Mouse (Mus musculus) midbrain, embryonic 13.5 days (tissue): ENCODE data around the gene Pnpla3. TPM values are rescaled to one million over a fixed set of nuclear protein-coding genes. Genes with fewer than 3 reads are reported as not detected.

Experiments used
- ATAC-seq: fragments of 200-750 bp; cut with Nextera tagmentation; 2 replicates; pipeline ENCODE4 v1.8.0; 2017; ENCODE audit warnings: mild to moderate bottlenecking, moderate TSS enrichment, moderate library complexity
- H3K27ac ChIP-seq: fragments of 300-500 bp; sonication (generic); 2 replicates; pipeline ENCODE4 v1.5.1; 2015; ENCODE audit warnings: inconsistent platforms, mild to moderate bottlenecking, moderate library complexity
- H3K27me3 ChIP-seq: fragments of 300-500 bp; sonication (generic); 2 replicates; pipeline ENCODE4 v1.6.1; 2015; ENCODE audit warnings: mild to moderate bottlenecking, inconsistent platforms
- H3K36me3 ChIP-seq: fragments of 300-500 bp; sonication (generic); 2 replicates; pipeline ENCODE4 v1.6.1; 2015; ENCODE audit warnings: mild to moderate bottlenecking, inconsistent platforms
- H3K4me1 ChIP-seq: fragments of 300-500 bp; sonication (generic); replicated peaks from 2 replicates; pipeline ENCODE4 v1.6.1; 2015; ENCODE audit warnings: inconsistent platforms
- H3K4me2 ChIP-seq: fragments of 300-500 bp; sonication (generic); replicated peaks from 2 replicates; pipeline ENCODE4 v1.6.1; 2015; ENCODE audit warnings: moderate library complexity, mild to moderate bottlenecking, inconsistent platforms
- H3K4me3 ChIP-seq: fragments of 300-500 bp; sonication (generic); replicated peaks from 2 replicates; pipeline ENCODE4 v1.5.1; 2015; ENCODE audit warnings: mild to moderate bottlenecking, inconsistent platforms
- H3K9ac ChIP-seq: fragments of 300-500 bp; sonication (generic); replicated peaks from 2 replicates; pipeline ENCODE4 v1.6.1; 2015; ENCODE audit warnings: mild to moderate bottlenecking, inconsistent platforms
- H3K9me3 ChIP-seq: fragments of 300-500 bp; sonication (generic); 2 replicates; pipeline ENCODE4 v1.6.1; 2016; ENCODE audit warnings: mild to moderate bottlenecking, inconsistent platforms
- WGBS: fragments of 180-500 bp; shearing (Covaris S2); methylation state at CpG from one replicate; pipeline ENCODE4 v1.1.7; 2015; 5-methylcytosine and 5-hydroxymethylcytosine counted together
- polyA plus RNA-seq: library from polyadenylated mRNA; unstranded; fragments of >200 nt; fragmentation: Nextera tagmentation; extraction: Ambion mirVana; gene quantifications from 2 replicates; pipeline ENCODE4 v1.2.1, GENCODE M21; 2015

Pnpla3 gene
- 4.1 and 4.5 TPM in 2 replicates for polyA plus RNA-seq

DNA sequence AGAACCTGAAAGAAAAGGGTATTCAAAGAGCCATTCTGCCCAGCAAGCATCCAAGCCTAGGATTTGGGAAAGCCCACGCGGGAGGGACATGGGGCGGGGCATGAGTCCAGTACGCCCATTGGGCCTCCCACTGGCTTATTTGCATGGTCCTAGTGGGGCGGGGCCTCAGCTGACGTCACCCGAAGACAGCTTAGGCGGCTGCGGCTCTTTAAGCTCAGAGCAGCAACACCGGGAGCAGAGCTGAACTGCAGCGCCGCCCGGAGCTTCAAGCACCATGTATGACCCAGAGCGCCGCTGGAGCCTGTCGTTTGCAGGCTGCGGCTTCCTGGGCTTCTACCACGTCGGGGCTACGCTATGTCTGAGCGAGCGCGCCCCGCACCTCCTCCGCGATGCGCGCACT lies at the start of gene Pnpla3:
Gene Pnpla3 (plus strand): TSS at position 238 of the 400 bp plus-strand sequence.
- peak within 1 kb of the TSS; percentile 73 for H3K9ac ChIP-seq
- no peaks in the 10 kb centered on the region for H3K27me3 ChIP-seq
- H3K9me3 ChIP-seq: no peaks in the 10 kb centered on the region
- peak within 1 kb of the TSS; percentile 55 for H3K4me3 ChIP-seq
- H3K27ac ChIP-seq: peak within 1 kb of the TSS; percentile 77
- no peaks in the 10 kb centered on the region for H3K36me3 ChIP-seq
- H3K4me2 ChIP-seq: peak within 1 kb of the TSS; percentile 89
- ATAC-seq: peak; percentile 95
- WGBS: under 1% methylated on average over 28 of the region's 28 CpGs
- peaks cover 22% of the 10 kb centered on the region for H3K4me1 ChIP-seq

DNA sequence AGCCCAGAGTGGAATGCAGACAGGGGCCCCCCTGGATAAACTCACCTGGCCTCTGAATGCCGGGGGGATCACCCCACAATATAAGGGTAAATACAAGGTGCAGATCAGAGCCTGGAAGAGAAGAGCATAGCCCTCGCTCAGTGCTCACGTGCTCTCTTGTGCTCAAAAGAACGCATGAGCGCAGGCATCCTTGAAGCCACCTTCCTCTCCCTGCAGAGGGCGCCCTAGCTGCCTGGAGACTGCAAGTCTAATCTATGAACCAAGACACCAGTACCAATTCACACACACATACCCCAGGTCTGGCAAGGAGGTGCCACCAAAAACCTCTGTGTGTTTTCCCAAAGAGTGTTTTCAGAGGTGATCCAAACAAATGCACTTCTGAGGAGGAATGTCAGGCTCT lies 47.0 kb upstream of the Pnpla3 start:
- no peak overlapping the region for H3K27ac ChIP-seq
- no peak overlapping the region for H3K9ac ChIP-seq
- peak; percentile 40; the same call in 1 of the 2 replicates for ATAC-seq
- no peaks in the 10 kb centered on the region for H3K9me3 ChIP-seq
- WGBS: 25% methylated on average over 6 of the region's 6 CpGs
- H3K4me1 ChIP-seq: no peaks in the 10 kb centered on the region
- H3K4me2 ChIP-seq: no peak overlapping the region
- H3K27me3 ChIP-seq: no peaks in the 10 kb centered on the region
- H3K4me3 ChIP-seq: no peak overlapping the region
- H3K36me3 ChIP-seq: no peaks in the 10 kb centered on the region

DNA sequence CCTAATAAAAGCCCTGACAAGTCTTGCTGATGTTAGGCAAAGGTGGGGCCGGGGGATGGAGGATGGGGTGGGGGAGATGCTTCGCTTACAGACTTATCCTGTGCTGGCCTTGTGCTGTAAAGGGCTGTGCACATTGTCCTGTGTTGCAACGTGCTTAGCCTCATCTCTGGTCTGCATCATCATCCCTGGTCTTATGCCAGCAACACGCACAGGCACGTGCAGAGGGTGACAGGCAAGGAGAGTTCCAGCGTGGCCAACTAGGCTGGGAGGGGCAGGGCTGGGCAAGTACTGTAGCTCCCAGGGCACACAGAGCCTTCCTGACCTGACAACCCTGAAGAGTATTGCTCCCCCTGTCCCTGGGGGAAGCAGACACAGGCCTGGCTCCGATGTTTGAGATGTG lies 46.6 kb upstream of the Pnpla3 start:
- Histone ChIP-seq H3K27me3 (no peaks in the 10 kb centered on the region), H3K9ac (no peak overlapping the region), H3K4me1 (no peaks in the 10 kb centered on the region), H3K4me3 (no peak overlapping the region), H3K4me2 (no peak overlapping the region), H3K9me3 (no peaks in the 10 kb centered on the region), H3K36me3 (no peaks in the 10 kb centered on the region), H3K27ac (no peak overlapping the region)
- ATAC-seq: no peak
- WGBS: 82% methylated on average over 7 of the region's 7 CpGs

DNA sequence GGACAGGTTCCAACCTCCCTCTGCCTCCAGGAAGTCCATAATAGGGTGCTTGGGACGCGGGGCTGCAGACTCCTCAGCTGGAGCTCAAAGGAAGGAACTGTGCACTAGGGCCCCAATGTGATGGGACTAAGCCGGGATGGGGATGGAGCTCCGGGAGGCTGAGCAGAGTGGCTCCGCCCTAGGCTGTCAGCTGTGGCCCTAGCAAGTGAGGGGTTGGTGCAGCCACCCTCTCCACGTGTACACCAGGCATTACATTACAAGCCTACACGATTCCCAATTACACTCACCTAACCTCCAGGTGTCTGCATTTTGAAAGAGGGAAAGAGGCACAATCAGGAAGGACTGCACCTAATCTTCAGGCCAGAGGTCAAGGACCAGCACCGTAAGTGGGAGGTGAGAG lies 44.6 kb upstream of the Pnpla3 start, which contains the start of gene Pnpla5:
Gene Pnpla5 (minus strand): TSS at position 101 of the 400 bp plus-strand sequence.
- no peak for ATAC-seq
- no peaks in the 10 kb centered on the region for H3K4me1 ChIP-seq
- WGBS: 71% methylated on average over 8 of the region's 8 CpGs
- H3K36me3 ChIP-seq: no peaks in the 10 kb centered on the region
- no peaks in the 10 kb centered on the region for H3K27me3 ChIP-seq
- H3K9me3 ChIP-seq: no peaks in the 10 kb centered on the region
- no peak within 1 kb of the TSS for H3K9ac ChIP-seq
- H3K4me3 ChIP-seq: no peak within 1 kb of the TSS
- H3K27ac ChIP-seq: no peak within 1 kb of the TSS
- no peak within 1 kb of the TSS for H3K4me2 ChIP-seq

DNA sequence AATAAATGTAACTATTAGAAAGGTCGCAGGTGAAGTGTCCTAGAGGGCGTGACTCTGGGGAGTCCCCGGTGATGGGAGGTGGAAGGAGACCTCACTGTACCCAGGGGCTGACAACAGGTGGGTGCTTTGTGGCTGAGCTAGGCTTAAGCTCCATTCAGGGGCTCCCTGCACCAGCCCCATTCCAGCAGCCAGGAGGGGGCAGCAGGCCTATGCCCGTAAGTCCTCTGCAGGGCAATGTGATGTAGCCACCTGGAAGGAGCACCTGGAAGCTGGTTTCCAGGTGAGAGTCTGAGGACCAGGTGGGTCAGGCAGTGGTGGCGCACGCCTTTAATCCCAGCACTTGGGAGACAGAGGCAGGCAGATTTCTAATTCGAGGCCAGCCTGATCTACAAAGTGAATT lies 43.6 kb upstream of the Pnpla3 start:
- Histone ChIP-seq H3K27ac (no peak overlapping the region), H3K27me3 (no peaks in the 10 kb centered on the region), H3K9ac (no peak overlapping the region), H3K4me1 (no peaks in the 10 kb centered on the region), H3K36me3 (no peaks in the 10 kb centered on the region), H3K4me3 (no peak overlapping the region), H3K9me3 (no peaks in the 10 kb centered on the region), H3K4me2 (no peak overlapping the region)
- no peak for ATAC-seq
- WGBS: 80% methylated on average over 7 of the region's 7 CpGs

DNA sequence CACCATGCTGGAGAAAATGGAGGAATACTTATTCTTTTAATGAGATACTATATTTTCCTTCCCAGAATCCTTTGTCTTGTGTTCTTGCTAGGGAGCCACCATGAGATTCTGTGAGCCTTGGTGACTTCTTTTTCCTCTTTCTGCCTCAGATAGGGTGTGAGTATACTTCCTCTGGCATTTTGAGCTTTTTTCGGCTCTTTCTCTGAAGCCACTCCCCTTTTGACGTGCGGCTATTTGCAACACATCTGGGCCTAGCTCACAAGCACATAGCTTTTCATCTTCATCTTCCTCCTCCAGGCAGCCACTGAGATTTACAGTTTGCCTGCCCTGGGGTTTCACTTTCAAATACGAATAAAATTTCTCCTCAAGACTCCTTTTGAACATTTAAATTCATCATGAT lies 41.2 kb upstream of the Pnpla3 start:
- no peaks in the 10 kb centered on the region for H3K9me3 ChIP-seq
- no peaks in the 10 kb centered on the region for H3K27me3 ChIP-seq
- WGBS: 80% methylated on average over 4 of the region's 4 CpGs
- no peak overlapping the region for H3K27ac ChIP-seq
- H3K4me2 ChIP-seq: no peak overlapping the region
- H3K9ac ChIP-seq: no peak overlapping the region
- H3K4me1 ChIP-seq: no peaks in the 10 kb centered on the region
- no peak for ATAC-seq
- no peaks in the 10 kb centered on the region for H3K36me3 ChIP-seq
- H3K4me3 ChIP-seq: no peak overlapping the region

DNA sequence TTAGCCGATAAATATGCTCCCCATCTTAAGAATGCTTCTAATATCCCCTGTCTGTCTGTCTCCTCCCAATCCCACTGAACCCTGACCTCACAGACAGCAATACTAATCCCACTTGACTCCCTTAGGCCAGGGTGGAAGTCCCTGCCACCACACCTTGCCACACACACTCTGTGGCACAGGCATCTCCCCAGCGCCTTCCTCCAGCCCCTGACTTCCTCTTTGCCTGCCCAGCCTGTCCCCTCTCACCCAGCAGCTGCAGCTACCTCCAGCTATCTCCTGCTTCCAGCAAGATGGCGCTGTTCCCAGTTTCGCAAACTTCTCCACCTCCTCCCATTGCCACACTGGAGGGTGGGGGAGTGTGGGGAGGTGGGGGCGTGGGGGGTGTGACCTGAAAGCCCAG lies 40.8 kb upstream of the Pnpla3 start:
- no peaks in the 10 kb centered on the region for H3K27me3 ChIP-seq
- no peak overlapping the region for H3K27ac ChIP-seq
- H3K4me1 ChIP-seq: no peaks in the 10 kb centered on the region
- ATAC-seq: no peak
- H3K4me3 ChIP-seq: no peak overlapping the region
- 42% methylated on average over 5 of the region's 5 CpGs for WGBS
- H3K9me3 ChIP-seq: no peaks in the 10 kb centered on the region
- H3K36me3 ChIP-seq: no peaks in the 10 kb centered on the region
- H3K4me2 ChIP-seq: no peak overlapping the region
- no peak overlapping the region for H3K9ac ChIP-seq

DNA sequence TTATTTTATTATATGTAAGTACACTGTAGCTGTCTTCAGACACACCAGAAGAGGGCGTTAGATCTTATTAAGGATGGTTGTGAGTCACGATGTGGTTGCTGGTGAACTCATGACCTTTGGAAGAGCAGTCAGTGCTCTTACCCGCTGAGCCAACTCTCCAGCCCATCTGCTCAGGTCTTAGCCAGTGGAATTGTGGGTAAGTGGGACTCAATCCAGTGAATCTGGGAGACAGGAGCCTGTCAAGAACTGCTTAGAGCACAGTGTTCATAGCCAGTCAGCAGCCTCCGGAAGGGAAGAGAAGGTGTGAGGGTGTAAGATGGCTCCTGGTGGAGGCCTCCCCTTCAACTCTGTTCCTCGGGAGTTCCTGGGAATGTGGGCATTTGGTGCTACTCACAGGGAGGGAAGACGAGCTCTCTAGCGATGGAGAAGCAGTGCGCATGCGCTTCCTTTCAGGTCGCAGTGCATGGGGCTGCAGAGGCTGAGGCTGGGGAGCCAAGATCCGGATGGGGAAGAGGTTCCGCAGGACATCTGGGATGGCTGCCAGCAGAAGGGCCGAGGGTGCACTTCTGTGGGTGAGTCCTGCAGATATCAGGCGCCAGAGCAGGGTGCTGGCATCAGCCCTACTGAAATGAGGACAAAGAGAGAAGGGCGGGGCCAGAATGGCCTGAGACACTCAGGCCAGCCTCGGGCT lies 36.4 kb upstream of the Pnpla3 start:
- H3K27me3 ChIP-seq: no peaks in the 10 kb centered on the region
- H3K4me2 ChIP-seq: no peak overlapping the region
- H3K9me3 ChIP-seq: 0 out of 2 replicates have a peak, but pooled peaks cover 2% of the 10 kb centered on the region
- H3K36me3 ChIP-seq: no peaks in the 10 kb centered on the region
- ATAC-seq: no peak
- no peak overlapping the region for H3K4me3 ChIP-seq
- H3K27ac ChIP-seq: no peak overlapping the region
- no peaks in the 10 kb centered on the region for H3K4me1 ChIP-seq
- no peak overlapping the region for H3K9ac ChIP-seq
- 69% methylated on average over 16 of the region's 16 CpGs for WGBS

DNA sequence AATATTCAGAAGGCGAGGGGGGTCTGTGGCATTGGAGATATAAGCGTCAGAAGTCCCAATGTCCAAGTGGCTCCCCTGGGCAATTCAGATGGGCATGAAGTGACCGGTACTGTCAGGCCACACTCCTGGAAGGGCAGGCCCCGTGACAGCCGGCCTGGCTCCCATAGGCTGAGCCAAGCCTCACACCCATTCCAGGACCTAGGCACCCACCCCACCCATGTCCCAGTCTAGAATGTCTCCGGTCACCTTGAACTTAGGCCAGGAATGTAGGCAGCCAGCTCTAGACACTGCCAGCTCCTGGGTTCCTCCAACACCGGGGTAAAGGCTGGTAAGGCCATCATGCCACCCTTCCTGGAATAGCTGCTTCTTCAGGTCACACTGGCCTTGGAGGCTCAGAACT lies 35.7 kb upstream of the Pnpla3 start:
- Histone ChIP-seq H3K9me3 (0 out of 2 replicates have a peak, but pooled peaks cover 2% of the 10 kb centered on the region), H3K4me2 (no peak overlapping the region), H3K36me3 (no peaks in the 10 kb centered on the region), H3K9ac (no peak overlapping the region), H3K27me3 (no peaks in the 10 kb centered on the region), H3K4me3 (no peak overlapping the region), H3K4me1 (peaks cover 6% of the 10 kb centered on the region), H3K27ac (no peak overlapping the region)
- WGBS: 93% methylated on average over 7 of the region's 7 CpGs
- no peak for ATAC-seq

DNA sequence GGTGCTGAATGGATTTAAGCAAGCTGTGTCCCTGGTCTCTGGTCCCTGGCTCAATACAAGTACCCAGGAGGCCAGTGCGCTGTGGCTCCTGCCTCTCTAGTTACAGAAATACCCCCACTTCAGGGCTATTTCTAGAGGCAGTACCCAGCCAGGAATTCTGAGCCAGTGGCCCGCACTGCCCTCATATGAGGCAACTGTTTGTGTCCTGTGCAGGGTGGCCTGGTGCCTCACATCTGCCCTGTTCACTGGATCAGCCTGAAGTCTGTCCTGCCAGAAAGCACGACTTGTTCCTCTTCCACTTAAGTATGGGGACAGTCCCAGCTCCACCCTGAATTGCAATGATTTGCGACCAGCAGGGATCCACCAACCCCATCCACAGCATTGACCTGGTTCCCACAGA lies 34.2 kb upstream of the Pnpla3 start:
- WGBS: 81% methylated on average over 4 of the region's 4 CpGs
- no peak overlapping the region for H3K4me3 ChIP-seq

DNA sequence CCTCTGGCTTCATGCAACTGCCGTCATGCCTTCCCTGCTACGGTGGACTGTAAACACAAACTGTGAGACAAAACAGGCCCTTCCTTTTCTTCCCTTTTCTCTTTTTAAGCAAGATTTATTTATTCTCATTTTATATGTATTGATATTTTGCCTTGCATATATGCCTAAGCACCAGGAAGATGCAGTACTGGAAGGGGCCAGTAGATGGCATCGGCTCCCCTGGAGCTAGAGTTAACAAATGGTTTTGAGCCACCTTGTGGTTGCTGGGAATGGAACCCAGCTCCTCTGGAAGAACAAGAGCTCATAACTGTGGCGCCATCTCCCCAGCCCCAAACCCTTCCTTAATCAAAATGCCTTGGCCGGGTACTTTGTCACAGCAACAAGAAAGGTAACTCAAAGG lies 32.2 kb upstream of the Pnpla3 start:
- no peak overlapping the region for H3K4me2 ChIP-seq
- no peak for ATAC-seq

More for the DNA sequence above, 34.2 kb upstream of the Pnpla3 start:
- H3K27me3 ChIP-seq: no peaks in the 10 kb centered on the region
- H3K9ac ChIP-seq: no peak overlapping the region
- H3K9me3 ChIP-seq: 0 out of 2 replicates have a peak, but pooled peaks cover 2% of the 10 kb centered on the region
- H3K4me1 ChIP-seq: peaks cover 10% of the 10 kb centered on the region
- no peaks in the 10 kb centered on the region for H3K36me3 ChIP-seq
- ATAC-seq: no peak
- H3K4me2 ChIP-seq: no peak overlapping the region
- no peak overlapping the region for H3K27ac ChIP-seq

DNA sequence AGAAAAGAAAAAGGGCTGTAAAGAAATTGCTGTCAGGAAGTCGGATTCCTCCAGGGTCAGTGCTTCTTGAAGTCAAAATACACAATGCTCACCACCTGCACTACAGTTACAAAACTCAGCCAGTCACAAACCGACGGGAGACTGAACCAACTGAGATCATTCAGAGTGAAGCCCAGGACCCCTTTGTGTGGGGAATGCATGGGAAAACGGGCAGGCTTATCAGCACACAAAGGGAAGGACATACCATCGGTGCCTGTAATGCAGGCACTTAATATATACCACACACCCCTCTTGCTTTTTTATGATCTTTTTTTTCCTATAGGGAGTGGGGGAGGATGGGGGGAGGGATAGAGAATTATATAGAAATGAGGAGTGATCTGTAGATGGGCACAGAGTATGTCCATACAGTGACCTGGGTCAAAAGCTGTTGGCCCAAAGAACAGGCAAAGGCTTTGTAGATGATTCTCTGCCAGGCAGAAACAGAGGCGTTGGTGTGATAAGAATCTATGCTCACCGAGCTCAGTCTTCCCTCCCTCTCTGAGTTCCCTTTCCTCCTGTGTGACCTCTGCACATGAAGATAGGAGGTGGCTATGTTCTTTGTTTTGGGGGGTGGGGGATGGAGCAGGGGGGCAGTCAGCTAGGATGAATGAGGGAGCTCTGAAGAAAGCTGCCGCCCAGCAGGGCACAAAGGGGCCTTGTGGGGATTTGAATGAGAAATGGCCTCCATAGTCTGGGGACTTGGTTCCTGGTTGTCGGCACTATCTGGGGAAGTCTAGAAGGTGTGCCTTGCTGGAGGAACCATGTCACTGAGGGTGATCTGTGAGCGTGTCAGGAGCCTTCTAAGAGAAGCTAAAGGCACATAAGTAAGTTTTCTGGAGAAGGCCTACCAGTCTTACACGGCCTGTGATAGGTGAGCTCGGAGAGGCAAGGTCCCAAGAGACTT lies 30.9 kb upstream of the Pnpla3 start:
- H3K36me3 ChIP-seq: no peaks in the 10 kb centered on the region
- H3K4me3 ChIP-seq: no peak overlapping the region
- ATAC-seq: no peak
- no peaks in the 10 kb centered on the region for H3K27me3 ChIP-seq
- H3K9me3 ChIP-seq: 0 out of 2 replicates have a peak, but pooled peaks cover 2% of the 10 kb centered on the region
- H3K4me1 ChIP-seq: peaks cover 26% of the 10 kb centered on the region
- no peak overlapping the region; the same call in 1 of the 2 replicates for H3K9ac ChIP-seq
- no peak overlapping the region for H3K27ac ChIP-seq
- WGBS: 16% methylated on average over 12 of the region's 12 CpGs
- H3K4me2 ChIP-seq: no peak overlapping the region

More for the DNA sequence above, 32.2 kb upstream of the Pnpla3 start:
- H3K4me3 ChIP-seq: no peak overlapping the region
- WGBS: 87% methylated on average over 5 of the region's 5 CpGs
- no peaks in the 10 kb centered on the region for H3K36me3 ChIP-seq
- H3K27ac ChIP-seq: no peak overlapping the region
- H3K9me3 ChIP-seq: 0 out of 2 replicates have a peak, but pooled peaks cover 2% of the 10 kb centered on the region
- peaks cover 17% of the 10 kb centered on the region for H3K4me1 ChIP-seq
- no peaks in the 10 kb centered on the region for H3K27me3 ChIP-seq
- H3K9ac ChIP-seq: no peak overlapping the region
